Mouse (Mus musculus) CH12.LX (cell line): Measurements from ENCODE around the gene Chtop.

ENCODE experiments used
- CTCF ChIP-seq, 2 experiments: IDR thresholded peaks in 1 of 2; conservative IDR thresholded peaks in 1 of 2; 2 replicates each; pipeline ENCODE4 v1.5.1; 2011 to 2012; ENCODE audit warnings: low read depth in 2 of 2, low read length in 2 of 2, improper control_type of control experiment in 1 of 2, inconsistent platforms in 1 of 2, mild to moderate bottlenecking in 1 of 2, moderate library complexity in 1 of 2
- POLR2A ChIP-seq: IDR thresholded peaks from 2 replicates; pipeline ENCODE4 v1.6.1; 2011; ENCODE audit warnings: low read depth, mild to moderate bottlenecking, improper control_type of control experiment, low read length

DNA sequence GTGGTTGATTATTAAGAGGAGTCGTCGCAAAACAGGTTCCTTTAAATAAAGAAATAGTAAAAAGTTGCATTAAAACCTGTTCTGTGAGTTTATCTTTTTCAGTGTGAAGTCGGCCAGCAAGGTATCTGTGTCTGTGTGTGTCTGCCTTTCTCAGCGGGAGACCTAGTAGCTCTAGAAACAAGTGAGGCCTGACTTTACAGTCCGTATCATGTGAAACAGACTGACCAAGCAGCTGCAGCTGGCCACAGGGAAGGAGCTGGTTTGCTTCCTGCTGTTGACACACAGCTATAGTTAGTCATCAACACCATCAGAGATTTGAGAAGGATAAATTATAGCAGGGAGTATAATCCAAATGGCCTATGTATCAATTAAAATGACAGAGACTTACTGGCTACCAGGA lies 22.4 kb upstream of the Chtop start:
- no peak for TF ChIP-seq POLR2A
- TF ChIP-seq CTCF (conservative IDR thresholded peaks at IDR 0.05 in 1 of 2, IDR thresholded peaks at IDR 0.05 in 1 of 2; ENCODE audit: low read depth in 2 of 2, low read length in 2 of 2) = no peak
